Mouse (Mus musculus) hindbrain, embryonic 16.5 days (tissue): ENCODE data around the gene Rdh12. TPM values are rescaled to one million over a fixed set of nuclear protein-coding genes. Genes with fewer than 3 reads are reported as not detected.
"Not testable (repeated sequence)": the region's sequence is repeated elsewhere in the genome, so short reads cannot be mapped to it uniquely, and the experiment has no call there.

ENCODE experiments used
- ATAC-seq: fragments of 200-750 bp; cut with Nextera tagmentation; 2 replicates; pipeline ENCODE4 v1.8.0; 2017; ENCODE audit warnings: moderate TSS enrichment, moderate library complexity
- H3K27ac ChIP-seq: fragments of 300-500 bp; sonication (generic); 2 replicates; pipeline ENCODE4 v1.5.1; 2014; ENCODE audit warnings: low read depth, mild to moderate bottlenecking, control low read depth, low read length, moderate library complexity
- H3K27me3 ChIP-seq: fragments of 300-500 bp; sonication (generic); replicated peaks from 2 replicates; pipeline ENCODE4 v1.6.1; 2014; ENCODE audit warnings: low read length; ENCODE audit not compliant: control insufficient read depth, insufficient read depth
- H3K36me3 ChIP-seq: fragments of 300-500 bp; sonication (generic); 2 replicates; pipeline ENCODE4 v1.6.1; 2014; ENCODE audit warnings: mild to moderate bottlenecking, low read length, moderate library complexity, mixed read lengths; ENCODE audit not compliant: control insufficient read depth, insufficient read depth
- H3K4me1 ChIP-seq: fragments of 300-500 bp; sonication (generic); 2 replicates; pipeline ENCODE4 v1.6.1; 2014; ENCODE audit warnings: low read depth, low read length; ENCODE audit not compliant: control insufficient read depth, insufficient read depth
- H3K4me2 ChIP-seq: fragments of 300-500 bp; sonication (generic); 2 replicates; pipeline ENCODE4 v1.6.1; 2014; ENCODE audit warnings: mild to moderate bottlenecking, low read length, control low read depth, moderate library complexity
- H3K4me3 ChIP-seq: fragments of 300-500 bp; sonication (generic); 2 replicates; pipeline ENCODE4 v1.5.1; 2014; ENCODE audit warnings: mild to moderate bottlenecking, low read length, control low read depth, moderate library complexity
- H3K9ac ChIP-seq: fragments of 300-500 bp; sonication (generic); 2 replicates; pipeline ENCODE4 v1.6.1; 2014; ENCODE audit warnings: low read depth, mild to moderate bottlenecking, control low read depth, low read length, moderate library complexity
- H3K9me3 ChIP-seq: fragments of 300-500 bp; sonication (generic); 2 replicates; pipeline ENCODE4 v1.6.1; 2014; ENCODE audit warnings: mild to moderate bottlenecking, low read length, moderate library complexity; ENCODE audit not compliant: control insufficient read depth
- whole genome bisulfite sequencing: fragments of 180-500 bp; shearing (Covaris S2); extraction: QIAGEN DNeasy Blood & Tissue Kit; methylation state at CpG from one replicate; pipeline ENCODE4 v1.1.7; 2014; 5-methylcytosine and 5-hydroxymethylcytosine counted together
- polyA plus RNA-seq: library from polyadenylated mRNA; unstranded; fragments of >200 nt; fragmentation: Nextera tagmentation; extraction: Ambion mirVana; gene quantifications from 2 replicates; pipeline ENCODE4 v1.2.1, GENCODE M21; 2015

The Rdh12 gene
- polyA plus RNA-seq, 1 experiment from 2014 or later, result 1.5 TPM

DNA sequence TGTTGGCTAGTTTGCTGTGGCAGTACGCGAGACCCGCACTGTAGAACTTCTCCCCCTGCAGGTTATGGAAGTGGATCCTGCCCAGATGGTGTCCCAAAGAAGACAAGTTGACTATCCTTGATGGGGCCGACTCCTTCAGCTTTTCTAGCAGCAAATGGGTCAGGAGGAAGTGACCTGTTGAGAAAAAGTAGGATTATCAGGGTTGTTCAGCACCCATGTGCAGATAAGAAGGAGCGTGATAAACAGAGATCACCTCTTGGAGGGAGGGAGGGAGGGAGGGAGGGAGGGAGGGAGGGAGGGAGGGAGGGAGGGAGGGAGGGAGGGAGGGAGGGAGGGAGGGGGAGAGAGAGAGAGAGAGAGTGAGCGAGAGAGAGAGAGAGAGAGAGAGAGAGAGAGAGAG, 23.6 kb upstream of the Rdh12 start:
- H3K9me3 ChIP-seq, H3K4me2 ChIP-seq, ATAC-seq, H3K27me3 ChIP-seq, H3K4me3 ChIP-seq, H3K27ac ChIP-seq, H3K9ac ChIP-seq: not testable (repeated sequence)
- H3K36me3 ChIP-seq, result peaks cover 34% of the 10 kb centered on the region
- WGBS, result 96% methylated on average over 6 of the region's 6 CpGs
- H3K4me1 ChIP-seq, result peaks cover 12% of the 10 kb centered on the region

DNA sequence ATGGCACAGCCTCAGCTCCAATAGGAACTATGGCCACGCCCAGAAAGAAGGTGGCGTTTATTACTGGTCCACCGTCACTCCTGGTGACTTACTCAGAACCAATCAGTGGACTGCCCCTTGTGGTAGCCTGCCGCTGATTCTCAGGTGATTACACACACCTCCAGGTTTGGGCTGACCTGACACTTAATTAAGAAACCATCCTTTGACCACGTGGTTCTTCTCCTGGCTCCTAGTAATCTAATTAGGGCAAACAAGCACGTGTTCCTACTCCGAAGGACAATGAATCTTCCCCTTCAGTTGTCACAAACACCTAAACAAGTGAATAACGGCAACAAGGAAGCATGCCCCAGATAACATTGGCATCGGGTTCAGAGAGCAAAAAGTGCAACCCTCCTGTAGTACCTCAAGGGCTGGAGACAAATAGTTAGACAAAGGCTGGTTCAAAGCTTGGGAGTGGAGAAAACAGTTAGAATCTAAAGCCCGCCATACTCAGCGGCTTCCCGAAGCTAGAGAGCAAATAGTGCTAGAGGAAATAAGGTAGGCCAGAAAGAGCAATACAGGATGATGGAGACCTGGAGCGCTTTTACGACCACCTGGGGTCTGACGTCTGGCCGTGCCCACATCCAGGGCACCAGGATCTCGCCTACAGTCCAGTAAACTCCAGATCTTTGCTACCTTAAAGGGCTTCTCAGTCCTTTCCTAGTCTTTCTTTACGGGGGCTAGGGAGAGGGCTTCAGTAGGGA, 17.6 kb upstream of the Rdh12 start:
- peaks cover 17% of the 10 kb centered on the region for H3K4me1 ChIP-seq
- peak overlapping the region; percentile 78 for H3K27ac ChIP-seq
- peaks cover 3% of the 10 kb centered on the region; the same call in 1 of the 2 replicates for H3K36me3 ChIP-seq
- H3K9me3 ChIP-seq, result no peaks in the 10 kb centered on the region
- peak; percentile 97 for ATAC-seq
- H3K4me3 ChIP-seq, result peak overlapping the region; percentile 51
- peak overlapping the region; percentile 58 for H3K4me2 ChIP-seq
- under 1% methylated on average over 18 of the region's 18 CpGs for WGBS
- peak overlapping the region; percentile 60 for H3K9ac ChIP-seq
- no peaks in the 10 kb centered on the region for H3K27me3 ChIP-seq

GRCm38 (mm10) chr12:79191701-79192100, 17.0 kb upstream of the Rdh12 start:
- ATAC-seq, result peak; percentile 82
- Histone ChIP-seq H3K9me3 (no peaks in the 10 kb centered on the region), H3K4me3 (peak overlapping the region; percentile 51), H3K4me2 (peak overlapping the region; percentile 58), H3K36me3 (no peaks in the 10 kb centered on the region), H3K27me3 (no peaks in the 10 kb centered on the region), H3K27ac (peak overlapping the region; percentile 78), H3K9ac (peak overlapping the region; percentile 60), H3K4me1 (peaks cover 17% of the 10 kb centered on the region)
- WGBS, result 6% methylated on average over 14 of the region's 14 CpGs

GRCm38 (mm10) chr12:79192193-79192592, 16.5 kb upstream of the Rdh12 start, which contains the start of gene Rdh11:
Rdh11 (minus strand) TSS chr12:79192293.
- H3K9ac ChIP-seq, result peak within 1 kb of the TSS; percentile 60
- H3K9me3 ChIP-seq, result no peaks in the 10 kb centered on the region
- no peaks in the 10 kb centered on the region for H3K36me3 ChIP-seq
- no peak for ATAC-seq
- H3K4me3 ChIP-seq, result peak within 1 kb of the TSS; percentile 51
- H3K27me3 ChIP-seq, result no peaks in the 10 kb centered on the region
- peak within 1 kb of the TSS; percentile 58 for H3K4me2 ChIP-seq
- 62% methylated on average over 6 of the region's 6 CpGs for WGBS
- H3K4me1 ChIP-seq, result peaks cover 17% of the 10 kb centered on the region
- peak within 1 kb of the TSS; percentile 78 for H3K27ac ChIP-seq

DNA sequence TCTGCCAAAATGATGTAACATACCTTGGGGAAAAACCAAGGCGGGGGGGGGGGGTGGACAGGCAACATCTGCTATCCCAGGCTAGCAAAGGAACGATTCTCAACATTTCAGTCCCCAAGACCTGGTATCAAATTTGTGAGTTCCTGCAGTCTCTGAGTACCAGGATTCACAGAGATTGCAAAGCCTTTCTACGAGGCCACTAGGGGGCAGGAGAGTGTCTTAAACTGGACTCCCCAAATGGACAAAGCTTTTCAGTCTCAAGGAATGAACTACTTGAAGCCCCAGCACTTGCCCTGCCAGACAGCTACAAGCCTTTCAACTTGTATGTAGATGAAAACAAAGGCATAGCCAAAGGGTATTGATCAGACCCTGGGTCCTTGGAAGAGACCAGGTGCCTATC, 15.3 kb upstream of the Rdh12 start:
- no peak for ATAC-seq
- WGBS, result 15% methylated on average over 3 of the region's 3 CpGs
- H3K4me2 ChIP-seq, result no peak overlapping the region
- H3K36me3 ChIP-seq, result no peaks in the 10 kb centered on the region
- H3K4me3 ChIP-seq, result no peak overlapping the region
- no peaks in the 10 kb centered on the region for H3K27me3 ChIP-seq
- no peak overlapping the region for H3K27ac ChIP-seq
- H3K9ac ChIP-seq, result no peak overlapping the region
- peaks cover 17% of the 10 kb centered on the region for H3K4me1 ChIP-seq
- H3K9me3 ChIP-seq, result no peaks in the 10 kb centered on the region

GRCm38 (mm10) chr12:79197105-79197504, 11.6 kb upstream of the Rdh12 start:
- Histone ChIP-seq H3K4me1 (no peaks in the 10 kb centered on the region), H3K36me3 (no peaks in the 10 kb centered on the region), H3K27ac (no peak overlapping the region), H3K9me3 (no peaks in the 10 kb centered on the region), H3K27me3 (no peaks in the 10 kb centered on the region), H3K9ac (no peak overlapping the region), H3K4me3 (no peak overlapping the region), H3K4me2 (no peak overlapping the region)
- 89% methylated on average over 5 of the region's 5 CpGs for WGBS
- ATAC-seq, result no peak

DNA sequence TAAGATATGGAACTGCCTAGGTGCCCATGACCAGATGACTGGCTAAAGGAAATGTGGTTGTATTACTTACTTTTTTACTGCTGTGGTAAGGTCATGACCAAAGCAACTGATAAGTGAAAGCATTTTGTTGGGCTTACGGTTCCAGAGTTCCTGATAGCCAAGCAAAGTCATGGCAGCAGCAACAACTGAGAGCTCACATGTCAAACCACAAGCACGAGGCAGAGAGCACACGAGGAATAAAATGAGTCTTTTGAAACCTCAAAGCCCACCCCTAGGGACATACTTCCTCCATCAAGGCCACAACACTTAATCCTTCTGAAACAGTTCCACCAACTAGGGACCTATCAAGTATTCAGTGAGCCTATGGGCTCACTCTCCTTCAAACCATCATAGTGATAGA, 6.8 kb upstream of the Rdh12 start:
- Histone ChIP-seq H3K9me3 (no peaks in the 10 kb centered on the region), H3K36me3 (no peaks in the 10 kb centered on the region), H3K4me3 (no peak overlapping the region), H3K9ac (no peak overlapping the region), H3K27ac (no peak overlapping the region), H3K4me2 (no peak overlapping the region), H3K4me1 (no peaks in the 10 kb centered on the region), H3K27me3 (no peaks in the 10 kb centered on the region)
- ATAC-seq, result no peak
- 75% methylated on average over 3 of the region's 3 CpGs for WGBS

GRCm38 (mm10) chr12:79211447-79211846, 2.7 kb downstream of the Rdh12 start:
- H3K27me3 ChIP-seq, result no peaks in the 10 kb centered on the region
- H3K9me3 ChIP-seq, result no peaks in the 10 kb centered on the region
- H3K4me3 ChIP-seq, result no peak overlapping the region
- 91% methylated on average over 8 of the region's 8 CpGs for WGBS
- no peak overlapping the region for H3K9ac ChIP-seq
- ATAC-seq, result no peak
- no peak overlapping the region for H3K4me2 ChIP-seq
- no peaks in the 10 kb centered on the region for H3K36me3 ChIP-seq
- H3K4me1 ChIP-seq, result no peaks in the 10 kb centered on the region
- no peak overlapping the region for H3K27ac ChIP-seq

DNA sequence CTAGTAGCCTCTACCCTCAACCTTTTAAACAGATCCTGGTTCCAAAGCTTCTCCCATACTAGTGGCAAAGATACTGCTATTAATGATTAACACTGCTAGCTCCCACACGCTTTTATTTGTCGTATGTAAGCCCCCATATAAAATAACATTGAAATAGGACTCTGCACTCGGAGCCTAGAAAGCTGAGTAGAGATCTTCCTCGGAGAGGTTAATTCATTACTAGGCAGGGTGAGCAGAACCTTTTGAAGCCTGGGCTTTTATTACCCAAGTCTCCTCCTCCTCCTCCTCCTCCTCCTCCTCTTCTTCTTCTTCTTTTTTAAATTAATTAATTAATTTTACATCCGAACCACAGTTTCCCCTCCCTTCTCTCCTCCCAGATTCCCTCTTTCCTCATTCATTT, 8.8 kb downstream of the Rdh12 start:
- Histone ChIP-seq H3K36me3 (no peaks in the 10 kb centered on the region), H3K27ac (no peak overlapping the region), H3K4me3 (no peak overlapping the region), H3K9me3 (no peaks in the 10 kb centered on the region), H3K4me1 (no peaks in the 10 kb centered on the region), H3K27me3 (no peaks in the 10 kb centered on the region), H3K4me2 (no peak overlapping the region), H3K9ac (no peak overlapping the region)
- 65% methylated on average over 5 of the region's 5 CpGs for WGBS
- ATAC-seq, result no peak
